Mouse (Mus musculus) mature B cell (primary cell): ENCODE measurements around the gene Hikeshi.

Experiments
- in situ Hi-C: fragments of 300-500 bp; cut with MboI; formaldehyde crosslinking; loops from 2 replicates; pipeline ENCODE4 v1.14.3; 2019

Hikeshi gene

DNA sequence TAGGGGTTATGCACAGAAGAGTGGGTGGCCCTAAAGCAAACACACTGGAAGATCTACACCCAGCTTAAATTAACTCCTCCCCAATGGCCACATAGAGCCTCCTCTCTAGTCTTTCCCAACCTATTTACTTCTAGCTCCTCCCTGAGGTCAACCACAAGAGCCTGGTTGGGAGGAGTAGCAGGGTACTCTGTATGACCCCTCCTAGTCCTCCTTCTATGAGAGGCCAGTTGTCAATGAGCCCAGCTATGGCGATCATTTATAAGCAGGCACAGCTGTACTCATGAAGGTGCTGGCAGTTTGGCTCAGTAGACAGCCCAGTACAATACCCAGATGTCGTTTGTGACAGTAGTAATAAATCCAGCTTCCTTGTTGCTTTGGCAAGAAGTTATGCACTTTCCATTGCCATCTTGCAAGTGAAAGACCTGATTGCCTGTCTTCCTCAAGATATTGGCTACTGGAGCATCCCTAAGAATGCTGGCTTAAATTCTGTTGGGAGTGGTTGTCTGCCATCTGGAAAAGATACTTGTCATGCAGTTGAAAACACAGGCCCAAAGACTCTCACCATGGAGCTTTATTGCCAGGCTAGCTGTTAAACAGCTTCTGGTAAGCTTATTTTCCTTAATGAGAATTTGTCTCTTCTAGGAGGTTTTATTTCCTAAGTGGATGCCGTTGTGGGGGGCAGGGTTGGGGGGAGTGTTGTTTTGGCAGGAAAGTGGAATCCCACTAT, 27.4 kb downstream of the Hikeshi start:
- in situ Hi-C loops: no loop called here

DNA sequence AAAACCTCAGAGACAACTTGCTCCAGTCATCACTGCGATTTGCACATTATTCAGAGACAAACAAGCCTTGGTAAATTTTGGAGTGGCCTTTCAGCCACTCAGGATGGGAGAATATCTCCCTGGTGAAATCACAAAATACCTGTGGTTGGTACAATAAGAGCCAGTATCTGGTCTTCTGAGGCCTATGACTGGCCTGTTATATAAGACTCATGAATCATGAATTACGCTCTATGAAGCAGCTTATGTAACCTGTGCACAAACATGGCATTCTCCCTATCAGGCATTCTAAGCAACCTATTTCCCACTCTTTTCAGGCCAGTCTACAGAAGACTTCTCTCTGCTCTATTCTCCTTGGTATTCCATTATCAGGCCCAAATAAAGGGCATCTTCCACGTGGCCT, 28.6 kb downstream of the Hikeshi start:
- in situ Hi-C loops: no loop called here

DNA sequence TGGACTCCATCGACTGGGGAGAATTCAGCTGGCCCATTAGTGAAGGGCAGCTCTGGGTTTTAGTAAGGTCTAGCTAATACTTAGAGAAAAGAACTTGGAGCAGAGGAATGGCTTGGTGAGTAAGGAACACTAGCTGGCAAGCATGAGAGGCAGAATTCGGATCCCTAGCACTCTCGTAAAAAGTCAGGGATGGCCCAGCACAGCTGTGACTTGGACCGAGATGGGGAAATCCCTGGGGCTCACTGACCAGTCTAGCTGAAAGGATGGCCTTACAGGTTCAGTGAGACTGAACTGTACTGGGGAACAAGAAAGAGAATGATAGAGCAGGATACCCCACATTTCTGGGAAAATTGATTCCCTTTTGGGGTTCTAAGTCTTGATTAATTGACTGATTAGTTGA, 31.3 kb downstream of the Hikeshi start:
- in situ Hi-C loops: no loop called here

DNA sequence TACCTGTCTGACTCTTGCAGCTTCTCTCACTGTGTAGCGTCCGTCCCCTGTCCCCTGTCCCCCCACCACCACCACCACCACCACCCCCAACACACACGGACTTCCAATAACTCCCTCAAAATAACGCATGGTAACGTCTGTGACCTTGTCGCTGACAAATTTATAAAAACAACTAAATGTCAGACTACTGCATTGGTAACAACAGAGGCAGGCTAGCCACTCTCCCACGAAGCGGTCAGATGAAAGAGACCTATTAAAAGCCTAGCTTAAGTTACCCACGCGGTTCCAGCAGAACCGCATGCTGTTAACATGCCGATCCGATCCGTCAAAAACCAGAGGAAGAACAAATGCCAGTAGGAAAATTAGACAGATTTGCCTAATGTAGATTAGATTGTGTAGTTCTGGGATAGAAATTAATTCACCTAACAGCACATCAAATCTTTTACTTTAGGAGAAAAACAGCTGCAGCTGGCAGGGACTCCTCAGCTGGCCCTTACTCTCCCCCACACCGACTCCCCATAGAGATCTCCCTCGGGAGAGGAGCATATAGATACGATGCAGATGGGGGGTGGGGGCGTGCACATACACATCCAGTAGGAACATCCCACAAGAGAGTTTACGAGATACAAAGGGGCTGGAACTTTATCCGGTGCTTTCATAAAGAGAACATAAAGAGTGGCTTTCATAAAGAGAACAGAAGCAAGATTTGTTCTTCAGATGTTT, 31.9 kb downstream of the Hikeshi start:
- in situ Hi-C loops: no loop called here

DNA sequence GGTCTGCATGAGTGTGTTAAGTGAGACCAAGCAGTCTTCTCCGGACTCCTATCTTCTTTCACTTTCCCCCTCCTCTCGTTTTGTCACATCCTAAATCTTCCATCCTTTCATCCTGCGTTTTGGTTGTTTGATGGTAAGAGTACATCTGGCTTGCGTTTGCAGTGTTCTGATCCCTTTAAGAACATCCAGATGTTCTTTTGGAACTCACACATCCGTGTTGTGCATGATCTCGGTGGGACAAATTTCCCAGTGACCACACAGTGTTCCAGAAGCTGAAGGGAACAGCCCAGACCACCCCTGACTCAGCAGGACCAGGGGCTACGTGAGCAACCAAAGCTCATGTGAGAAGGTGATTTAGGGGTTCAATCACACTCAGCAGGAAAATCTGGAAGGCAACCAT, 32.6 kb downstream of the Hikeshi start:
- in situ Hi-C loops: no loop called here

DNA sequence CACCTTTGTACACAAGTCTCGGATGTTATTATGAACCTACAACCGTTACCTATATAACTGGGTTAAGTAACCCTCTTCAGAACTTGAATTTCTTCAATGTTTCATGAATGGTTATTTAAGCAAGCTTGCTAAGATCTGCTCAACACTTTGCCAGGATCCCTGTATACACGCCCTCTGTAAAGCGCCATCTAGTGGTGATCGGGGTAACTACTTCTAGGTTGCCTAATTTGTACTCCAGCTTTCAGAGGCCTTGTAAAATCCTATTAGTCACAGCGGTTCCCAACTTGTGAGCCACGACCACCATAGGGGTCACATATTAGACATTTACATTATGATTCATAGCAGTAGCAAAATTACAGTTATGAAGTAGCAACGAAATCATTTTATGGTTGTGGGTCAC, 33.1 kb downstream of the Hikeshi start:
- in situ Hi-C loops: no loop called here

DNA sequence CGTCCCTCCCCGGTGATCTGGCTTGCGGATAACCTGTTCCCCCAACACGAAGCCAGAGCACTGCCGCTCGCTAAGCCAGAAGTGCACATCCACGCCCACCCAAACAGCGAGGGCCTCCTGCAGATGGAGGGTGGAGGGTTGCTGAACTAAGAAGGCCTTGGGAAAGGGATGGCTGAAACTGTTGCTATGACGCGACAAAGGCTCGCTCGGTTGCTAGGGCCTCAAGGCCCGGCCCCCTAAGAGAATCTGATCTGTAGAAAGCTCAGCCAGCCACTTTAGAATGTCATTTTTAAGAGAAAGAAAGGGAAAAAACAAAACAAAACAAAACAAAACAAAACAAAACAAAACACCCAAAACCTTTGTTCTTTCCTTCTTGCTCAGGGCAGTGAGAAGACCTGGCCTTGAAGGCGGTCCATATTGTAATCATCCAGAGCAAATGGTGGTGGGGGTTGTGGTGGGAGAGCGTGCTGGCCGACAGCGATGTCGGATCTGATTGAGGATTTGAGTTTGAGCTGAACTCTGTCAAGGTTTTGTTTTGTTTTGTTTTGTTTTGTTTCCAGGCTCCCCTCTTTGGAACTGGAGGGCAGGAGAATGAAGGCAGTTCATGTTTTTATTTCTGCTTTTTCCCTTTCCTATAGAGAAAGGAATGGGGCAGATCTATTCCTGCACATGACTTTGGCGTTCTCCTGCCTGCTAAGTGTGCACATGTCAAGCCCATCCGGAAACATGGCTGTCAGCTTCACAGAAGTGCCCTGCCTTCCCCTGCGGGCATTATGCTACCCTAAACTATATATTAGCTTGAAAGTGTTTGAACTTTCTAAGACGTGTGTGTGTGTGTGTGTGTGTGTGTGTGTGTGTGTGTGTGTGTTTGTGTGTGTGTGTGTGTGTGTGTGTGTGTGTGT, 37.3 kb downstream of the Hikeshi start, which contains the start of gene Ccdc81:
TSS of gene Ccdc81 (minus strand) at position 188 of the 902 bp plus-strand sequence.
- in situ Hi-C loops: no loop called here

DNA sequence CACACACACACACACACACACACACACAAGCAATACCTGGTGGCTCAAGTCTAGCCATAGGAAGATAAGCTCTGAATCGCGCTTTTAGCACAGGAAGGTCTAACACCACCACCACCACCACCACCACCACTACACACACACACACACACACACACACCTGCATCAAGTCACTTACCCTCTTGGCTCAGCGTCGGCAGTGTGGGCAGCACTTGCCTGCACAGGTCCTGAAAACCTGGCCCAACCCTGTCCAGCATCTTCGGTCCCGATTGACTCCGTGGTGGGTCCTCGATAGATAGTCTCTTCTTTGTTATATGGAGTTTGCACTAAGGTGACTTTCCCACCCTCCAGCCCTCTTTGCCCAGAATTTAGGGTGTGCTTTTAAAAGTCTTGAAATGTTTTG, 38.0 kb downstream of the Hikeshi start:
- in situ Hi-C loops: no loop called here

DNA sequence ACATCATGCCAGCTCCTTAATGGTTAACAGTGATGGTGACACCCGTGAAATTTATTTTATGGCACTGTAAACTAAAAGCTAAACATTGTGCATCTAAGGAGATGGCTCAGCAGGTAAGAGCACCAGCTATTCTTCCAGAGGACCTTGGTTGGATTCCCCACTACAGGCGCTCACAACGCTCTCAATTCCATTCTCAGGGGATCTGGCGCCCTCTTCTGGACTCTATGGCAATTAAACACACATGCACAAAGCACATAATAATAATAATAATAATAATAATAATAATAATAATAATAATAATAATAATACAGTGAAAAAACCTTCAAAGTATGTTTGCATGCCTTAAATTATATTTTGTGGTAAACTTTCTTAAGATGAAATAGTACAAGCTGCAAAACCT, 49.1 kb downstream of the Hikeshi start:
- in situ Hi-C loops: no loop called here

DNA sequence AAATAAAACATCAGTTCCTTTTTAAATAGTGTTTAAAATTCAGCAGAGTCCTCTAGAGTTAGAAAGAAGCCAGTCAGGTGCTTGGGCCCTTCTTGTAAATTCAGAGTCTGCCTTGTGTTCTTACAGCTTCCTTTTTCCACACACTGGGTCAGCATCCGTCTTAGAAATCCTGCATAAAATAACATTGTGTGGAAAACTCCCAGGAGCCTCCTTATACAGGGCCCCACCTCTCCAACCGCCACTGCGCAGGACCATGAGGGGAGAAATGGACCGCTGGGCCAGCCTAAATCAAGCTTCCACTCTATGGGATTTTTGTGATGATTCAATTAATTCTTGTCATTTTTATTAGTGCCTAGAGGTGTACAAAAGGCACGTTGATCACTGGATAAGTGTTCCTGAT, 49.6 kb downstream of the Hikeshi start:
- in situ Hi-C loops: no loop called here

DNA sequence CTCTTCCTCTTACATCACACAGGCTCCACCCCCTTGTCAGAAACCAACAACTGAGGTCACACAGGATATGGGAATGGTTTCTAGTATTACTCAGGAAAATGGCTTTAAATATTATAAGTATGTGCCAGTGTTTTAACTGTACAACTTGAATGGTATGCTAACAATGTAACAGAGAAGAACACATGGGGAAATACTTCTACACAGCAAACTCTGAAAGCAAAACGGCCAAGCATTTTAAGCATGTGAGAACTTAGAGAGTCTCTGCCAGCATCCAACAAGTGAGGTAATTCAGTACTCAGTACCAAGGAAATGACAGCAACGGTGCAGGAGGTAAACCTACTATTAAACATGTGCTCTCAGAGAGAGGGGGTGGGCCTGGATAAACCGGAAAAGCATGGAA, 56.5 kb downstream of the Hikeshi start:
- in situ Hi-C loops: no loop called here

DNA sequence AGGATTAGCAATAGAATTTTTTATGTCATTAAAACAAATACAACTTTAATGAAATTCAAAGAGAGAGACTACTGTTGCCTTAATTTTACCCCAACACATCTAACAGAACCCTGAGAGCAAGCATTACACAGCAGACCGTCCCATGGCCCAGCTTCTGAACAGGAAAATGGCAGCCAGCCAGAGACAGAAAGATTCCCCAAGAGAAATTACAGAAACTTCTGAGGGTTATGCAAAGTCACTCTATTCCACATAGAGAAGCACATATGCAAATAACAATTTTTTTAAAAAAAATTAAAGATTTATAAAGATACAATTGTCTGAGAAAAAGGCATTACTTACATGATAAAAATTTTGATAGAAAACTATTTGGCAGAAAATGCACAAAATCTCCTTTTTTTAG, 61.3 kb downstream of the Hikeshi start:
- in situ Hi-C loops: no loop called here
